Mouse (Mus musculus): ENCODE results near the gene Phldb1.

- TF ChIP-seq CTCF (conservative IDR thresholded peaks at IDR 0.05; ENCODE audit: insufficient read depth, insufficient read length, low read depth, low read length) = no peak
- TF ChIP-seq POLR2A (IDR thresholded peaks at IDR 0.05; ENCODE audit: low read depth, low read length) = no peak
Observed at GRCm38 (mm10) chr9:44716997-44717821, 17.8 kb downstream of the Phldb1 start.

All from kidney, adult 2 months (tissue).